Mouse (Mus musculus): ENCODE results near the gene Cdc42ep2. TPM values are rescaled to one million over a fixed set of nuclear protein-coding genes. Genes with fewer than 3 reads are reported as not detected.

Gene Cdc42ep2
- total and polyA plus RNA-seq, 3 experiments, result 0.13 to 0.25 (median 0.20) TPM

- Histone ChIP-seq H3K4me1 (ENCODE audit: control insufficient read depth in 1 of 2, insufficient read depth in 2 of 2) (peaks cover 19 to 54% of the 10 kb centered on the region in 2 experiments), H3K27ac (ENCODE audit: insufficient read depth, low read depth) (no peak overlapping the region), H3K27me3 (replicated peaks) (peaks cover 7% of the 10 kb centered on the region), H3K79me2 (replicated peaks; ENCODE audit: control insufficient read depth, extremely low read depth, insufficient read depth, poor library complexity, severe bottlenecking) (no peaks in the 10 kb centered on the region), H3K4me3 (replicated peaks in 1 of 3; ENCODE audit: low read depth in 2 of 3, low read length in 2 of 3, poor library complexity in 1 of 3) (no peak overlapping the region), H3K9ac (ENCODE audit: insufficient read depth, low read depth) (no peak overlapping the region), H3K9me3 (replicated peaks; ENCODE audit: low read length) (no peaks in the 10 kb centered on the region), H3K36me3 (replicated peaks in 1 of 2; ENCODE audit: control insufficient read depth in 1 of 2, insufficient read depth in 1 of 2, low read length in 1 of 2) (no peaks in the 10 kb centered on the region), H3K4me2 (ENCODE audit: insufficient read depth, low read depth, poor library complexity, severe bottlenecking) (no peak overlapping the region)
- DNase-seq (ENCODE audit: extremely low read depth), result no peak
- in situ Hi-C loops (cut with MboI; ENCODE audit: low pct_ligation_motif_present, low pct_unique_long_range_greater_than_20kb, low sequenced_read_pairs), result no loop called here
- TF ChIP-seq E2F4 (IDR thresholded peaks at IDR 0.05; ENCODE audit: insufficient replicate concordance, low read depth, low read length) (no peak), MAZ (IDR thresholded peaks at IDR 0.05; ENCODE audit: low read depth, low read length) (no peak), GABPA (IDR thresholded peaks at IDR 0.05; ENCODE audit: insufficient replicate concordance, low read depth, low read length) (no peak)
- dilution Hi-C loops (cut with MboI; ENCODE audit: extremely low pct_ligation_motif_present, extremely low pct_unique_long_range_greater_than_20kb, low sequenced_read_pairs), result no loop called here
Measured at GRCm38 (mm10) chr19:5927026-5927425, 2.4 kb upstream of the Cdc42ep2 start.

GRCm38 (mm10) chr19:5925311-5925855, 767 bp upstream of the Cdc42ep2 start:
- Histone ChIP-seq H3K27me3 (replicated peaks) (peaks cover 7% of the 10 kb centered on the region), H3K4me2 (ENCODE audit: insufficient read depth, low read depth, poor library complexity, severe bottlenecking) (peak overlapping the region; percentile 72), H3K4me3 (replicated peaks in 1 of 3; ENCODE audit: low read depth in 2 of 3, low read length in 2 of 3, poor library complexity in 1 of 3) (peak overlapping the region in 1 of 3 experiments; percentile 20), H3K79me2 (replicated peaks; ENCODE audit: control insufficient read depth, extremely low read depth, insufficient read depth, poor library complexity, severe bottlenecking) (no peaks in the 10 kb centered on the region), H3K9me3 (replicated peaks; ENCODE audit: low read length) (no peaks in the 10 kb centered on the region), H3K4me1 (ENCODE audit: control insufficient read depth in 1 of 2, insufficient read depth in 2 of 2) (peaks cover 16 to 40% of the 10 kb centered on the region in 2 experiments), H3K9ac (ENCODE audit: insufficient read depth, low read depth) (no peak overlapping the region), H3K36me3 (replicated peaks in 1 of 2; ENCODE audit: control insufficient read depth in 1 of 2, insufficient read depth in 1 of 2, low read length in 1 of 2) (no peaks in the 10 kb centered on the region), H3K27ac (ENCODE audit: insufficient read depth, low read depth) (no peak overlapping the region)
- DNase-seq (ENCODE audit: extremely low read depth), result no peak
- in situ Hi-C loops (cut with MboI; ENCODE audit: low pct_ligation_motif_present, low pct_unique_long_range_greater_than_20kb, low sequenced_read_pairs), result no loop called here
- dilution Hi-C loops (cut with MboI; ENCODE audit: extremely low pct_ligation_motif_present, extremely low pct_unique_long_range_greater_than_20kb, low sequenced_read_pairs), result no loop called here
- TF ChIP-seq NRF1 (IDR thresholded peaks at IDR 0.05; ENCODE audit: low read depth, low read length) (no peak), ZKSCAN1 (IDR thresholded peaks at IDR 0.05; ENCODE audit: borderline replicate concordance, low read depth, low read length) (no peak), UBTF (IDR thresholded peaks at IDR 0.05; ENCODE audit: low read depth, low read length) (no peak), JUND (conservative IDR thresholded peaks at IDR 0.05; ENCODE audit: low read depth, low read length) (no peak), MXI1 (IDR thresholded peaks at IDR 0.05; ENCODE audit: low read depth, low read length) (no peak), KAT2A (IDR thresholded peaks at IDR 0.05; ENCODE audit: insufficient replicate concordance, low read length) (no peak), SMC3 (IDR thresholded peaks at IDR 0.05; ENCODE audit: low read depth, low read length) (no peak), JUN (IDR thresholded peaks at IDR 0.05; ENCODE audit: insufficient read depth, low read depth, low read length) (no peak), MAFK (IDR thresholded peaks at IDR 0.05; ENCODE audit: insufficient replicate concordance, low read length) (no peak), USF2 (conservative IDR thresholded peaks at IDR 0.05; ENCODE audit: low read depth, low read length) (no peak), NELFE (IDR thresholded peaks at IDR 0.05; ENCODE audit: low read depth, low read length) (no peak), HCFC1 (IDR thresholded peaks at IDR 0.05; ENCODE audit: low read depth, low read length) (no peak), MEF2A (IDR thresholded peaks at IDR 0.05; ENCODE audit: borderline replicate concordance, low read depth, low read length) (no peak), CTCF (conservative IDR thresholded peaks at IDR 0.05 in 1 of 2, IDR thresholded peaks at IDR 0.05 in 1 of 2; ENCODE audit: low read depth in 2 of 2, low read length in 2 of 2) (no peak), MAZ (IDR thresholded peaks at IDR 0.05; ENCODE audit: low read depth, low read length) (no peak), CHD2 (IDR thresholded peaks at IDR 0.05; ENCODE audit: low read length) (no peak), MAX (IDR thresholded peaks at IDR 0.05; ENCODE audit: low read length) (no peak), RAD21 (IDR thresholded peaks at IDR 0.05; ENCODE audit: low read depth, low read length) (no peak)
